Mouse (Mus musculus) myocyte (in vitro differentiated cells): ENCODE results near the gene Srpk2.

ENCODE experiments used
- CEBPB ChIP-seq: IDR thresholded peaks from 2 replicates; pipeline ENCODE4 v1.6.1; 2011; ENCODE audit warnings: mild to moderate bottlenecking, moderate library complexity; ENCODE audit not compliant: poor library complexity, insufficient read depth, severe bottlenecking
- MYOG ChIP-seq, 3 experiments: IDR thresholded peaks; one replicate each; pipeline ENCODE4 v1.6.1; 2011; ENCODE audit warnings: control low read depth in 2 of 3, low read depth in 2 of 3, mild to moderate bottlenecking in 2 of 3; ENCODE audit not compliant: insufficient read length in 2 of 3, control insufficient read depth in 1 of 3, insufficient read depth in 1 of 3
- POLR2A ChIP-seq: IDR thresholded peaks from one replicate; pipeline ENCODE4 v1.6.1; 2011; ENCODE audit warnings: low read depth, mild to moderate bottlenecking, control low read depth, moderate library complexity; ENCODE audit not compliant: insufficient read length
- TCF3 ChIP-seq: IDR thresholded peaks from one replicate; pipeline ENCODE4 v1.6.1; 2011; ENCODE audit warnings: low read depth, control low read depth; ENCODE audit not compliant: insufficient read length
- USF1 ChIP-seq: IDR thresholded peaks from one replicate; pipeline ENCODE4 v1.6.1; 2011; ENCODE audit warnings: low read depth, mild to moderate bottlenecking, control low read depth, moderate library complexity

GRCm38 (mm10) chr5:23631490-23631889 lies 52.9 kb downstream of the Srpk2 start:
- no peak for TF ChIP-seq POLR2A
- no peak for TF ChIP-seq TCF3
- no peak for TF ChIP-seq MYOG (IDR thresholded peaks at IDR 0.05; ENCODE audit: control insufficient read depth in 1 of 3, insufficient read depth in 1 of 3, insufficient read length in 2 of 3, low read depth in 2 of 3)
- no peak for TF ChIP-seq USF1
- no peak for TF ChIP-seq CEBPB
